11 mouse cellular contexts compared by ENCODE assay signal in genomic region chr12:8786984-8787730, GRCm38 (mm10). TPM values are rescaled to one million over a fixed set of nuclear protein-coding genes. Genes with fewer than 3 reads are reported as not detected.
A peak's percentile ranks its signal among the peaks of the same experiment; 100 is the strongest.
DNase-seq lines count a peak whose midpoint lies in the region; ATAC-seq lines count a peak whose summit lies in the region.
"Had no signal": no experiment of that assay in that cellular context is flagged by ENCODE, and none has a peak within 500 bp of the region (broad histone marks: within the 10 kb centered on the region; RNA-seq: fewer than 3 reads in every experiment).

No protein-coding gene starts in this region.

- no peaks in the 10 kb centered on the region for H3K9me3 ChIP-seq in embryonic facial prominence, embryonic 14.5 days (ENCODE audit: control insufficient read depth, low read length)
- no peaks in the 10 kb centered on the region for H3K9me3 ChIP-seq in stomach, embryonic 16.5 days (replicated peaks; ENCODE audit: control insufficient read depth, low read length)
- H3K9me3 ChIP-seq: hindbrain, embryonic 12.5 days had no signal

- no peak for ATAC-seq in embryonic facial prominence, embryonic 14.5 days (ENCODE audit: low read depth)
- no peak for ATAC-seq in stomach, embryonic 16.5 days (ENCODE audit: insufficient read depth, low FRiP score)
- ATAC-seq: liver, postnatal 0 days had no signal

- H3K27me3 ChIP-seq in embryonic facial prominence, embryonic 14.5 days (replicated peaks; ENCODE audit: control insufficient read depth, insufficient read depth, low read length): no peaks in the 10 kb centered on the region
- no peaks in the 10 kb centered on the region for H3K27me3 ChIP-seq in stomach, embryonic 16.5 days (ENCODE audit: control insufficient read depth, insufficient read depth, low read length)
- H3K27me3 ChIP-seq: hindbrain, embryonic 12.5 days had no signal

- 0 out of 2 replicates have a peak overlapping the region, but pooled peaks have one; percentile 44 for H3K27ac ChIP-seq in embryonic facial prominence, embryonic 14.5 days (replicated peaks; ENCODE audit: low read depth, low read length)
- H3K27ac ChIP-seq in stomach, embryonic 16.5 days (ENCODE audit: low read length): peak overlapping the region; percentile 67
- H3K27ac ChIP-seq: hindbrain, embryonic 12.5 days; left cerebral cortex, adult 2 months had no signal

- H3K9ac ChIP-seq in embryonic facial prominence, embryonic 14.5 days (ENCODE audit: low read depth, low read length): no peak overlapping the region
- 0 out of 2 replicates have a peak overlapping the region, but pooled peaks have one; percentile 19 for H3K9ac ChIP-seq in stomach, embryonic 16.5 days (ENCODE audit: low read length)
- H3K9ac ChIP-seq: hindbrain, embryonic 12.5 days; liver, postnatal 0 days had no signal

- peak; percentile 55 for DNase-seq in left cerebral cortex, postnatal 4 days
- DNase-seq in left cerebral cortex, adult 8-10 months (ENCODE audit: low spot score in 2 of 2): no peak
- DNase-seq in NIH3T3 (ENCODE audit: low read depth): peak; percentile 53
- no peak for DNase-seq in embryonic facial prominence, embryonic 14.5 days (ENCODE audit: low spot score)
- DNase-seq in left cerebral cortex, postnatal 25 days (ENCODE audit: low spot score in 2 of 2): no peak
- DNase-seq in kidney, postnatal 14 days: no peak
- DNase-seq: kidney, postnatal 10 days; liver, postnatal 0 days had no signal

- H3K4me3 ChIP-seq in embryonic facial prominence, embryonic 14.5 days (ENCODE audit: low read depth, low read length): no peak overlapping the region
- no peak overlapping the region for H3K4me3 ChIP-seq in stomach, embryonic 16.5 days (replicated peaks; ENCODE audit: low read length)
- H3K4me3 ChIP-seq: hindbrain, embryonic 12.5 days; left cerebral cortex, adult 2 months had no signal

- no peak overlapping the region for H3K4me2 ChIP-seq in embryonic facial prominence, embryonic 14.5 days (ENCODE audit: low read depth, low read length)
- H3K4me2 ChIP-seq in stomach, embryonic 16.5 days (ENCODE audit: low read depth, low read length): no peak overlapping the region
- H3K4me2 ChIP-seq: hindbrain, embryonic 12.5 days had no signal

- peaks cover 40% of the 10 kb centered on the region for H3K4me1 ChIP-seq in embryonic facial prominence, embryonic 14.5 days (ENCODE audit: control insufficient read depth, insufficient read depth, low read length)
- peaks cover 44% of the 10 kb centered on the region for H3K4me1 ChIP-seq in stomach, embryonic 16.5 days (ENCODE audit: control insufficient read depth, insufficient read depth, low read length)

- H3K36me3 ChIP-seq in embryonic facial prominence, embryonic 14.5 days (ENCODE audit: control insufficient read depth, insufficient read depth, low read length): peaks cover 30% of the 10 kb centered on the region
- peaks cover 14% of the 10 kb centered on the region; the same call in 1 of the 2 replicates for H3K36me3 ChIP-seq in stomach, embryonic 16.5 days (ENCODE audit: control insufficient read depth, insufficient read depth, low read length)

- intact Hi-C loops in left cerebral cortex, postnatal 4 days (cut with DNase I): no loop called here
- intact Hi-C loops in left cerebral cortex, postnatal 25 days (cut with DNase I): no loop called here

- WGBS in embryonic facial prominence, embryonic 14.5 days: 82% methylated on average over 12 of the region's 12 CpGs
- WGBS in stomach, embryonic 16.5 days: 78% methylated on average over 12 of the region's 12 CpGs

RNA-seq across cellular contexts. Expression of gene Sdc1, which starts 16.0 kb away (rescaled TPM):
- total RNA-seq in left cerebral cortex, postnatal 4 days (2021): 10 to 100 TPM; 16.9 to 20.6 TPM
- total RNA-seq in left cerebral cortex, adult 8-10 months (2022): 1 to 10 TPM in 3 of 4 experiments, under 1 TPM in 1; 0.87 to 1.7 (median 1.4) TPM
- 113 and 143 TPM in 2 replicates for polyA plus RNA-seq in embryonic facial prominence, embryonic 14.5 days (2014; fragmentation: Nextera tagmentation; extraction: Ambion mirVana)
- 181 and 205 TPM in 2 replicates for polyA plus RNA-seq in stomach, embryonic 16.5 days (2015; fragmentation: Nextera tagmentation; extraction: Ambion mirVana)
- total RNA-seq in left cerebral cortex, postnatal 25 days (2021): 1 to 10 TPM; 1.3 to 1.6 TPM

Comparison
In these comparisons a context has a peak if more than half of its experiments do, and no peak if none do; other contexts are left out.
1. DNase-seq: peak in left cerebral cortex, postnatal 4 days (single experiment) and NIH3T3 (single experiment); none in left cerebral cortex, adult 8-10 months (0 of 2), embryonic facial prominence, embryonic 14.5 days (single experiment), left cerebral cortex, postnatal 25 days (0 of 2) and kidney, postnatal 14 days (single experiment).
2. RNA of gene Sdc1, which starts 16.0 kb away (total RNA-seq): 16.9 to 20.6 TPM in left cerebral cortex, postnatal 4 days; 1.3 to 1.6 TPM in left cerebral cortex, postnatal 25 days and 0.87 to 1.7 TPM in left cerebral cortex, adult 8-10 months; every median in the first group is over 4 times any median in the second.